Comparison of ENCODE assay signal across 25 mouse cellular contexts in the genomic region with DNA sequence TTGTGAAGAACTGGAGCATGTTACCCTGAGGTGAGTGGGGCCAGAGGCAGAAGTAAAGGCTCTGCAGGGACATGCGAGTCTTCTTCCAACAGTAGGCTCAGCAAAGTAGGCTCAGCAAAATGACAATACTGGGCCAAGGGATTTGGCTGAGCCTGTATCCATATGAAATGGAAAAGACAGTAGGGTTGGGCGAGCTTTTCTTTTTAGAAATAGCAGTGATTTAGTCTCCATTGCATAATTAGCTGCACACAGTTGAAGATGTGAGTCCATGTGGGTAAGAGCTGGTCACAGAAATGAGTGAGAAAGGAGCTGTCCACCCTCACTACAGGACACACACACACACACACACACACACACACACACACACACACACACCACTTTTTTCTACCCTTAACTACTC.
DNase-seq lines count a peak whose midpoint lies in the region; ATAC-seq and TF ChIP-seq lines count a peak whose summit lies in the region.
"Had no signal": no experiment of that assay in that cellular context is flagged by ENCODE, and none has a peak within 500 bp of the region (broad histone marks: within the 10 kb centered on the region; RNA-seq: fewer than 3 reads in every experiment).

No protein-coding gene starts in this region.

- CTCF ChIA-PET in Patski (lab: Charles Lee) = interaction anchor here (0.7 to 1.6 kb wide), 7 partner anchors 9 to 182 kb away, joined by 3 to 5 read pairs (median 3); no protein-coding TSS in a partner anchor

- H3K4me2 ChIP-seq in forebrain, embryonic 14.5 days (ENCODE audit: low read length) = no peak overlapping the region
- H3K4me2 ChIP-seq in forebrain, embryonic 12.5 days = no peak overlapping the region
- H3K4me2 ChIP-seq: embryonic facial prominence, embryonic 13.5 days; heart, embryonic 13.5 days; hindbrain, embryonic 12.5 days; hindbrain, embryonic 15.5 days had no signal

- no peak for ATAC-seq in forebrain, embryonic 14.5 days
- ATAC-seq in forebrain, embryonic 12.5 days (ENCODE audit: low FRiP score) = no peak
- peak; percentile 60 for ATAC-seq in Patski
- ATAC-seq: activated CD4-positive, CD25-positive, alpha-beta regulatory T cell, adult 4 months; CD4-positive, CD25-positive, alpha-beta regulatory T cell, adult 4 months; intestine, postnatal 0 days had no signal

- POLR2A ChIA-PET in Patski (lab: Charles Lee) = interaction anchor here (0.7 kb wide), 2 partner anchors 20 to 57 kb away, joined by 3 read pairs; no protein-coding TSS in a partner anchor

- WGBS in forebrain, embryonic 14.5 days = 40% methylated on average over 2 of the region's 2 CpGs
- WGBS in forebrain, embryonic 12.5 days = 77% methylated on average over 2 of the region's 2 CpGs

- in situ Hi-C loops in Patski (cut with MboI; ENCODE audit: low pct_unique_long_range_greater_than_20kb) = no loop called here

- no peaks in the 10 kb centered on the region for H3K36me3 ChIP-seq in forebrain, embryonic 14.5 days (ENCODE audit: control insufficient read depth, insufficient read depth, low read length)
- no peaks in the 10 kb centered on the region for H3K36me3 ChIP-seq in forebrain, embryonic 12.5 days (replicated peaks)
- H3K36me3 ChIP-seq: heart, embryonic 10.5 days; heart, embryonic 13.5 days; hindbrain, embryonic 12.5 days; hindbrain, embryonic 15.5 days had no signal

- H3K27me3 ChIP-seq in forebrain, embryonic 14.5 days (replicated peaks; ENCODE audit: control insufficient read depth, insufficient read depth, low read length) = no peaks in the 10 kb centered on the region
- H3K27me3 ChIP-seq in forebrain, embryonic 12.5 days = no peaks in the 10 kb centered on the region
- H3K27me3 ChIP-seq in Patski = no peaks in the 10 kb centered on the region
- H3K27me3 ChIP-seq: embryonic facial prominence, embryonic 13.5 days; hindbrain, embryonic 12.5 days; hindbrain, embryonic 15.5 days had no signal

- H3K4me1 ChIP-seq in forebrain, embryonic 14.5 days (ENCODE audit: control insufficient read depth, insufficient read depth, low read length) = peaks cover 45% of the 10 kb centered on the region
- peaks cover 45% of the 10 kb centered on the region for H3K4me1 ChIP-seq in forebrain, embryonic 12.5 days

- H3K4me3 ChIP-seq in forebrain, embryonic 14.5 days (ENCODE audit: low read depth, low read length) = no peak overlapping the region
- H3K4me3 ChIP-seq in forebrain, embryonic 12.5 days (replicated peaks) = no peak overlapping the region
- no peak overlapping the region for H3K4me3 ChIP-seq in layer of hippocampus, adult 2 months
- H3K4me3 ChIP-seq: embryonic facial prominence, embryonic 10.5 days; embryonic facial prominence, embryonic 13.5 days; erythroblast, embryonic 14.5 days; heart, adult 2 months; heart, embryonic 10.5 days; heart, embryonic 13.5 days; hindbrain, embryonic 12.5 days; hindbrain, embryonic 15.5 days had no signal

- H3K9me3 ChIP-seq in forebrain, embryonic 14.5 days (replicated peaks; ENCODE audit: control insufficient read depth, low read length) = no peaks in the 10 kb centered on the region
- H3K9me3 ChIP-seq in forebrain, embryonic 12.5 days = no peaks in the 10 kb centered on the region
- H3K9me3 ChIP-seq: embryonic facial prominence, embryonic 10.5 days; embryonic facial prominence, embryonic 13.5 days; heart, embryonic 10.5 days; heart, embryonic 13.5 days; hindbrain, embryonic 12.5 days; hindbrain, embryonic 15.5 days had no signal

- DNase-seq in forebrain, embryonic 14.5 days (ENCODE audit: low spot score) = no peak
- DNase-seq in layer of hippocampus, adult 2 months (ENCODE audit: low spot score in 2 of 2) = no peak
- DNase-seq in layer of hippocampus, adult 9-10 months (ENCODE audit: low spot score) = no peak
- DNase-seq in Patski (ENCODE audit: low read depth, low spot score) = no peak
- DNase-seq in brain, adult 2 months (ENCODE audit: low read depth, low spot score) = peak; percentile 54
- no peak for DNase-seq in cerebellum, postnatal 25 days
- DNase-seq: adrenal gland, adult 8-10 months; adrenal gland, postnatal 25 days; cerebellum, adult 18-20 months; embryo, embryonic 11 days; gastrocnemius, postnatal 36 days; heart, adult 2 months; heart, postnatal 14 days; heart, postnatal 4 days had no signal

- peak overlapping the region; percentile 21; the same call in 1 of the 2 replicates for H3K27ac ChIP-seq in forebrain, embryonic 14.5 days (ENCODE audit: low read depth, low read length)
- no peak overlapping the region for H3K27ac ChIP-seq in forebrain, embryonic 12.5 days
- peak overlapping the region; percentile 53; the same call in 1 of the 2 replicates for H3K27ac ChIP-seq in layer of hippocampus, adult 2 months
- H3K27ac ChIP-seq: embryonic facial prominence, embryonic 10.5 days; embryonic facial prominence, embryonic 13.5 days; heart, adult 2 months; heart, embryonic 10.5 days; heart, embryonic 13.5 days; hindbrain, embryonic 12.5 days had no signal

- no peak overlapping the region for H3K9ac ChIP-seq in forebrain, embryonic 14.5 days (ENCODE audit: low read length)
- H3K9ac ChIP-seq in forebrain, embryonic 12.5 days = no peak overlapping the region
- H3K9ac ChIP-seq: embryonic facial prominence, embryonic 13.5 days; heart, embryonic 13.5 days; hindbrain, embryonic 12.5 days; hindbrain, embryonic 15.5 days had no signal

- no peak for TF ChIP-seq CTCF in layer of hippocampus, adult 2 months (conservative IDR thresholded peaks at IDR 0.05)
- no peak for TF ChIP-seq CTCF in Patski (IDR thresholded peaks at IDR 0.05)
